In the genomic region with DNA sequence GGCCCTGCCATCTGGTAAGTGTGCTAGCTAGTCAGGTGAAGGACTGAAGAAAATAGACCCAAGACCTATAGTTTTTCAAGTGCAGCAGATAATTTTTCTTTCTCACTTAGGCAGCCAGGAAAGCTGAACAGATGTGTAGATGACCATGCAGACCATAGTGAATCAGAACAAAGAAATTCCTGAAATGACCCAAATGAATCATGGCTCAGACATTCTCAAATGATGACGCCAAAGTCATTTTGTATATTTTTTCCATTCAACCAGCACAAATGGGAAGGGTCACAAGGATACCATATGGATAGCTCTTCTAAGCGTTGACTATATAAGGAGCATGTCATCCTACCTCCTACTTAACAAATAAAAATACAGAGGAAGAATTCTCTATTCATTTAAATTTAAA, we compare ENCODE assay signal across 19 mouse cellular contexts.
"Had no signal": no experiment of that assay in that cellular context is flagged by ENCODE, and none has a peak within 500 bp of the region (broad histone marks: within the 10 kb centered on the region; RNA-seq: fewer than 3 reads in every experiment).

No protein-coding gene starts in this region.

- H3K4me2 ChIP-seq: lung, embryonic 14.5 days; midbrain, embryonic 12.5 days; neural tube, embryonic 13.5 days; neural tube, embryonic 15.5 days had no signal

- ATAC-seq: midbrain, embryonic 16.5 days had no signal

- H3K4me1 ChIP-seq: megakaryocyte, embryonic 14.5 days; midbrain, embryonic 12.5 days had no signal

- H3K4me3 ChIP-seq: megakaryocyte, embryonic 14.5 days; midbrain, embryonic 12.5 days; myocyte; neural tube, embryonic 13.5 days; neural tube, embryonic 15.5 days had no signal

- DNase-seq: lung, adult 18-20 months; lung, embryonic 14.5 days; lung, postnatal 10 days; lung, postnatal 4 days; midbrain, embryonic 14.5 days; retina, postnatal 1 day; right cerebral cortex, adult 18-20 months; right cerebral cortex, postnatal 25 days; right cerebral cortex, postnatal 4 days; spleen, adult 18-20 months; thymus, adult 18-20 months; thymus, postnatal 14 days; thymus, postnatal 36 days had no signal

- H3K9me3 ChIP-seq: megakaryocyte, embryonic 14.5 days; midbrain, embryonic 12.5 days; neural tube, embryonic 13.5 days; neural tube, embryonic 15.5 days had no signal

- H3K36me3 ChIP-seq: midbrain, embryonic 12.5 days; neural tube, embryonic 13.5 days; neural tube, embryonic 15.5 days had no signal

- H3K9ac ChIP-seq: lung, embryonic 14.5 days; midbrain, embryonic 12.5 days; neural tube, embryonic 13.5 days; neural tube, embryonic 15.5 days had no signal

- H3K27me3 ChIP-seq: megakaryocyte, embryonic 14.5 days; midbrain, embryonic 12.5 days; neural tube, embryonic 13.5 days; neural tube, embryonic 15.5 days had no signal

- H3K27ac ChIP-seq: midbrain, embryonic 12.5 days; neural tube, embryonic 13.5 days; neural tube, embryonic 15.5 days had no signal
